Mouse (Mus musculus) heart, adult 8-10 months (tissue): ENCODE measurements at regions not wholly inside any gene's neighbourhood (a gene's known extent, or its start where the extent isn't known, plus 50 kb on each side); places are given as distances from the start of the nearest gene placed in this dataset.

Experiments
- DNase-seq: peaks from one replicate; pipeline ENCODE4 v3.0.0; 2022; ENCODE audit warnings: low spot score

GRCm38 (mm10) chrY:86743391-86743790 is 373.2 kb upstream of the Gm21477 start:
- peak; percentile 0 for DNase-seq
